Mouse (Mus musculus) adrenal gland, postnatal 25 days (tissue): ENCODE measurements around the gene Tmub1. TPM values are rescaled to one million over a fixed set of nuclear protein-coding genes. Genes with fewer than 3 reads are reported as not detected.
"Not testable (repeated sequence)": the region's sequence is repeated elsewhere in the genome, so short reads cannot be mapped to it uniquely, and the experiment has no call there.

Source experiments
- DNase-seq: peaks from one replicate; pipeline ENCODE4 v3.0.0; 2021; ENCODE audit warnings: mixed read lengths
- total RNA-seq: library from RNA; stranded (reverse); gene quantifications from 2 replicates; pipeline ENCODE4 v1.2.3, GENCODE M21; 2021

Tmub1 gene
- total RNA-seq, 1 experiment from 2014 or later: 16.8 TPM

- DNase-seq: peak; percentile 25
Observed at GRCm38 (mm10) chr5:24424004-24424781, 23.5 kb downstream of the Tmub1 start.

GRCm38 (mm10) chr5:24423129-24424003 is 24.3 kb downstream of the Tmub1 start, which contains the start of the genes Cdk5 and Slc4a2:
Cdk5 (minus strand) TSS chr5:24423530.
Slc4a2 (plus strand) TSS chr5:24423837.
- peak; percentile 95 for DNase-seq

DNA sequence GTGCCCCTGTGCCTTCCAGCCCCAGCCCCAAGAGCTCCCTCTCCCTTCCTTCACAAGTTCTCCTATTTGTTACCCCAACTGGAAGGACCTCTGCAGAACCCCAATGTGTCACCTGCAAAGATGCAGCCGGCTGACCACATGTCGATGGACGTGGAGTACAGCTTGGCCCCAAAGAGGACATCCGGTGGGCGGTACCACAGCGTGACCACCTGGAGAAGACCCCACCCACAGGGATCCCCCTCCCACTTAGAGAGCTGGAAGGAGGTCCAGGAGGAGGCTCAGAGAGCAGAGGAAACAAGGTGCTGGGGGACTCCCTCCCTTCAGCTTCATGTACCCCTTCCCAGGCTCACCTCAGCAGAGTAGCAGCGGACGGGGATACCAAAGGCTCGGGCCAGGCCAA is 27.3 kb downstream of the Tmub1 start:
- no peak for DNase-seq

DNA sequence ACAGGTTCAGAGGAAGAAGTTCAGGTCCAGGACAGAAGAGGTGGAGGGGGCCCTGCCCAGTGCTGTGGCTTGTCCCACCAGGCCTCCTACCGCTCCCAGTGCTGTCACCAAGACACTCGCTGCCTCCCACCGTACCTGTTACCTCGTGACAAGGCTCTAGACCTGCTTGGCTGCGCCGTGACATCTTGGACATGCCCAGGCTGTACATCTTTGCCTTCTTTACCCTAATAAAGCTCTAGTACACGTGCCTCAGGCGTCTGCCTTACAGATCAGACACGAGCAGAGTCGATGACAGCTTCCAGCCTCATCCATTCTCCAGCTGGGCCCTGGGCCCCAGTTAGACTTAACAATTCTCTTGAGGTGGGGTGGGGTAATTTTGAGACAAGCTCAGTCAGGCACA is 30.1 kb downstream of the Tmub1 start:
- no peak for DNase-seq

DNA sequence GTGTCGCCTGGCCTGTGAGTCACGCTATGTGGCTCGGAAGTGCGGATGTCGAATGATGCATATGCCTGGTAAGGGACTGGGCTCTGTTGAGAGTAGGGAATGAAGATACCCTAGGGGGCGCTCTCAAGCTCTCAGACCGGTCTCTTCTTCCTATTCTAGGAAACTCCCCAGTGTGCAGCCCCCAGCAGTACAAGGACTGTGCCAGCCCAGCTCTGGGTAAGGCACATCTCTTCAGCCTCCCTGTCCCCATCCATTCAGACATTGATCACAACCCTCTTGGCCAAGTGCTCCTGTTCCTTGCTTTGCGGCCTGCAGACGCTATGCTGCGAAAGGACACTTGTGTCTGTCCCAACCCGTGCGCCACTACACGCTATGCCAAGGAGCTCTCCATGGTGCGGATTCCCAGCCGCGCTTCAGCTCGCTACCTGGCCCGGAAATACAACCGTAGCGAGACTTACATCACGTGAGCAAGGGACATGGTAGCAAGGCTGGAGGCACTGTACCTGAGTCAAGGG is 31.4 kb downstream of the Tmub1 start:
- peak; percentile 55 for DNase-seq

- DNase-seq: no peak
Observed at GRCm38 (mm10) chr5:24413938-24414337, 33.7 kb downstream of the Tmub1 start.

DNA sequence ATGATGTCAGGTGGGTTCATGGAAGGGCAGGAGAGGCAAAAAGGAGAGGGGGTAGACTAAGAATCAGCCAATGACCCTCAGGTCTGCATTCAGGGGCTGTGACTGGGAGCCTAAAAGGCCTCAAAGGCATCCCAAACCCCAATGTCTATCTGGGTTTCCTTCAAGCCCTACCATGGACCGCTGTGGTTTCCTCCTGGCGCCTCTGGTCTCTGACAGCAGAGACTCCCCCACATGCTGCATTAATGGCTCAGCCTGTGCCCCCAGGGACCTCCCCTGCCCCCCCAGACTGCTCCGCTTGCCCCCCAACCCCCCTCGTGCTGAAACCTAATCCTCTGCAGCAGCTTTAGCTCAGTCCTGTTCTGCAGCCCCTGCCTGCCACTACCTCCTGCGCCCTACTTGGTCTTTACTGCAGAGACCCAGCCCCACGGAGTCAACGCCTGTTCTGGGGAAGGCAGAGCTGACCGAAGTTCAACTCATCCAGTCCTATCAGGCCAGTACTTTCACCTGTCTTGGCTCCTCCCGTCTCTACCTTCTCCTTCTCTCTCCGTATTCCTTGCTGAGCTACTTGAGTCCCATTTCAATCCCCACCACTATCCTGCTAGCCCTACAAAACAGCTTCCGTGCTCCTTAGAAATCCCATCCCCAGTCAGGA is 34.5 kb downstream of the Tmub1 start, which contains the start of gene Asic3:
TSS of gene Asic3 (plus strand) at position 351 of the 652 bp plus-strand sequence.
- DNase-seq: no peak

- no peak for DNase-seq
Observed at GRCm38 (mm10) chr5:24412063-24412462, 35.6 kb downstream of the Tmub1 start.

DNA sequence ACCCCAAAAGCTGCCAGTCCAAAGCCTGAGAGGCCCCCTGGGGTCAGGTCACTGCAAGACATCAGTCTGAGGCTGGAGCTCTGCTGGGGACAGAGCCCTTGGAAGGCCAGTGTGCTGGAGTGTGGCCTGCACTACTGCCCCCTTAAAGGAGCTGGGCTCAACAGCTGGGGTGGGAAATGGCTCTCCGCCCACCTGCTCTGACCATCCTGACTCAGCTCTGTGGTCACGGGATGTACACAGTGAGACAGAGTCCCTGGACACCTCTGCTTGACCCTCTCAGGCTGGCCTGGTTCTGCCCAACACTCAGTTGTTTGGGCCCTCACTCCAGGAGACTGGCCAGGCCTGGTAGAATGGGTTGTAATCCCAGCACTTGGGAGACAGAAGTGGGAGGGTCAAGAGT is 38.2 kb downstream of the Tmub1 start:
- DNase-seq: no peak

GRCm38 (mm10) chr5:24408651-24409050 is 39.0 kb downstream of the Tmub1 start:
- DNase-seq: peak; percentile 64

DNA sequence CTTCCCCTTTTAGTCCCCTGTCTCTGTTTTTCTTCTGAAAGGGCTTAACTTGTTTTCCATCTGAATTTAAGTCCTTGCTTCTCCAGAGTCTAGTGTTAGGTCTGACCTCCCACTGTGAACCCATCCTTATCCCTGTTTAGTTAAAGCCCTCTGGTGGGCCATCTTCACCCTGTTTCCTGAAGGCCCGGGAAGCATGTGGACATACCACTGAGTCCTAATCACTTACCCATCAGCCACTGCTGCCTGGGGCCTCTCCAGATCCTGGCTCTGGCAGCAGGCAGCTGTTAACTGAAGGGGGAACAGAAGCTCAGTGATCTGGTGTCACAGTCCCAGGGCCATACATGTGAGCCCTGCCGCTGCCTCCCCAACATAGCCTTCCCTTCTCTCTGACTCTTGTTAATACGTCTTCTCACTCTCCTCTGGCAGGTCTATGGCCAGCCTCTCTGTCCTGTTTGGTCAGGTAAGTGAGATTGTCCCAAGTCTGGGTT is 42.2 kb downstream of the Tmub1 start:
- no peak for DNase-seq

DNA sequence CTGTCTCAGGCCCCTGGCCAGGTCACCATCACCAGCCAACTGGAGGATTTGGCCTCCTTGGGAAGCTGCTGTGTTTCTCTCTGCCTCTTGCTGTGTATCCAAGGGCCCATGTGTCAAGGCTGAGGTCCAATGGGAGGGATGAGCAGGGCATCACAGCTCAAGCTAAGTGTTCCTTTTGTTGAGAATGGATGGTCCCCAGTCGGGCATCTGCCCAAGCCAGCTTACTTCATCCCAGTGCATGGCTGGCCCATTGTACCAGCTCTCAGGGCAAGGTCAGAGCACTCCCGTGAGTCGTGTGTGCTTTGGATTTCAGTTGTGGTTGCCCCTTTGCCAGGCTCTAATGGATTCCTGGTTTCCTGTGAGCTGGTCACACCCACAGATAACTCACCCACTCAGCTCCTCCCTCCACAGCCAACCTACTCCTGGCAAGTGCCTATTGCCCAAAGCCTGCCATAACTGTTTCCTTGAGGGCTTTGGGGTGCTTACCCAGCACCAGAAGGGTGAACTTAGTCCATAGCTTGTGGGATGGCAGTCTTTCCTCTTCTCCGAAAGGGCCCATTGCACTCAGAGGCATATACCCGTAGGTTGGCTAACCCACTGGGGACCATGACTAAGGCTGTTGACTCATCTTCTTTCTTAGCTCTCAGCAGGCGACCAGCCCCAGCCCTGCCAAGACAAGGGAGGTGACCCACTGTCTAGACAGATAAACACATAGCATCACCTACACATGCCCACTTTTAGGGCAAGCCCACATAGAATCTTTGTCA is 42.9 kb downstream of the Tmub1 start:
- no peak for DNase-seq

DNA sequence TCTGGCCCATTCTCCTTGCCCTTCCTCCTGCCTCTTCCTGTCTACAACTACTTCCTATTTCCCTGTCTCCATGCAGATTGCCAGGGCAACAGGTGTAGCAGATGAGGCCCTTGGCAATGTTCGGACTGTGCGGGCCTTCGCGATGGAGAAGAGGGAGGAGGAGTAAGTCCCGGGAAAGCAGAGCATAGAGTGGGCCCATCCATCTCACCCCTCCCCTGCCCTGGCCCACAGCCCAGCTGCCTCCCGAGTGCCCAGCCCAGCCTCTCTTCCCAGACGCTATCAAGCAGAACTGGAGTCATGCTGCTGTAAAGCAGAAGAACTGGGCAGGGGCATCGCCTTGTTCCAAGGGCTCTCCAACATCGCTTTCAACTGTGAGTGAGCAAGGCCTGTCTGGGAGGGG is 45.7 kb downstream of the Tmub1 start:
- DNase-seq: no peak

GRCm38 (mm10) chr5:24400911-24401605 is 46.6 kb downstream of the Tmub1 start:
- DNase-seq: no peak

DNA sequence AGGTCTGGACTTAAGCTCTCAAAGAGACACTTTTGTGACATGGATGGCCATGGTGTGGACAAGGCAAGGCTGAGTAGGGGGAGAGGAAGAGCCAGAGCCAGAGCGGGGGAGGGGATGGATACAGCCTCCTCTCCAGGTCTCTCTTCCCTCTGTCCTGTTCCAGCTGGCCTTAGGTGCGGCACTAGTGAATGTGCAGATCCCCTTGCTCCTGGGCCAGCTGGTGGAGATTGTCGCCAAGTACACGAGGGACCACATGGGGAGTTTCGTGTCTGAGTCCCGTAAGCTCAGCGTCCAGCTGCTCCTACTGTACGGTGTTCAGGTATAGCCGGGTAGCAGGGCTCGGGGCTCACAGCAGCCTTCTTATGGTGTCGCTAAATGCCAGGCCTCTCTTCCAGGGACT is 47.3 kb downstream of the Tmub1 start:
- no peak for DNase-seq

DNA sequence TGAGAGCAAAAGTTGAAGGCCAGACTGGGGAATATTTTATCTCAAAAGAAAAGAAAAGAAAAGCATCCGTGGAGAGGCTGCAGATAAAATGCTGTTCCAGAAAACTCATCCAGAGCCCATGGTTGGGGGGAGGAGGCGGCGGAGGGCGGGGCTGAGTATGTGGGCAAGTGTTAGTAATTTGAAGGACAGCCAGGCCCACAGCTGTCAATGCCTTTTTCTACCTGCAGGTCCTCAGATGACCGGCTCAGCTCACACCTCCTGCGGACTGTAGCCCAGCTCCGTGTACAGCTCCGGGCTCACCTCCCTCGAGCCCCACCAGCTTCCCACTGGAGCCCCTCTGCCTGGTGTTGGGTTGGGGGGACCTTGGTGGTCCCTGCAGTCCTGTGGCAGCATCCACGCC is 48.0 kb downstream of the Tmub1 start:
- no peak for DNase-seq

DNA sequence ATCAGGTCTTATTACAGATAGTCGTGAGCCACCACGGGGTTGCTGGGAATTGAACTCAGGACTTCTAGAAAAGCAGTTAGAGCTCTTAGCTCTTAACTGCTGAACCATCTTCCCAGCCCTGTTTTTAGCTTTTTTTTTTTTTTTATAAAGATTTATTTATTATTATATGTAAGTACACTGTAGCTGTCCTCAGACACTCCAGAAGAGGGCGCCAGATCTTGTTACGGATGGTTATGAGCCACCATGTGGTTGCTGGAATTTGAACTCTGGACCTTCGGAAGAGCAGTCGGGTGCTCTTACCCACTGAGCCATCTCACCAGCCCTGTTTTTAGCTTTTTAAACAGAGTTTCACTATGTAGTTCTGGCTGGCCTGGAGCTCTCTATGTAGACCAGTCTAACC is 51.4 kb downstream of the Tmub1 start:
- DNase-seq: not testable (repeated sequence)
